Mouse (Mus musculus) kidney, embryonic 14.5 days (tissue): ENCODE data around the gene Ppl. TPM values are rescaled to one million over a fixed set of nuclear protein-coding genes. Genes with fewer than 3 reads are reported as not detected.

Experiments
- ATAC-seq: fragments of 200-750 bp; cut with Nextera tagmentation; 2 replicates; pipeline ENCODE4 v1.8.0; 2017; ENCODE audit warnings: moderate number of reproducible peaks, mild to moderate bottlenecking, moderate TSS enrichment, moderate library complexity; ENCODE audit not compliant: low FRiP score, low TSS enrichment
- H3K27ac ChIP-seq: fragments of 300-500 bp; sonication (generic); 2 replicates; pipeline ENCODE4 v1.5.1; 2014; ENCODE audit warnings: low read depth, mild to moderate bottlenecking, low read length, moderate library complexity, mixed read lengths
- H3K27me3 ChIP-seq: fragments of 300-500 bp; sonication (generic); 2 replicates; pipeline ENCODE4 v1.6.1; 2014; ENCODE audit warnings: mild to moderate bottlenecking, low read length; ENCODE audit not compliant: control insufficient read depth, insufficient read depth
- H3K36me3 ChIP-seq: fragments of 300-500 bp; sonication (generic); 2 replicates; pipeline ENCODE4 v1.6.1; 2014; ENCODE audit warnings: low read length, mixed read lengths; ENCODE audit not compliant: control insufficient read depth, insufficient read depth
- H3K4me1 ChIP-seq: fragments of 300-500 bp; sonication (generic); 2 replicates; pipeline ENCODE4 v1.6.1; 2014; ENCODE audit warnings: low read length, mixed read lengths; ENCODE audit not compliant: control insufficient read depth, insufficient read depth
- H3K4me2 ChIP-seq: fragments of 300-500 bp; sonication (generic); replicated peaks from 2 replicates; pipeline ENCODE4 v1.6.1; 2014; ENCODE audit warnings: low read depth, mild to moderate bottlenecking, low read length
- H3K4me3 ChIP-seq: fragments of 300-500 bp; sonication (generic); 2 replicates; pipeline ENCODE4 v1.5.1; 2014; ENCODE audit warnings: mild to moderate bottlenecking, low read length
- H3K9ac ChIP-seq: fragments of 300-500 bp; sonication (generic); 2 replicates; pipeline ENCODE4 v1.6.1; 2014; ENCODE audit warnings: low read depth, mild to moderate bottlenecking, low read length, moderate library complexity
- H3K9me3 ChIP-seq: fragments of 300-500 bp; sonication (generic); 2 replicates; pipeline ENCODE4 v1.6.1; 2016; ENCODE audit warnings: low read length; ENCODE audit not compliant: control insufficient read depth
- WGBS: fragments of 180-500 bp; shearing (Covaris S2); extraction: QIAGEN DNeasy Blood & Tissue Kit; methylation state at CpG from one replicate; pipeline ENCODE4 v1.1.7; 2014; 5-methylcytosine and 5-hydroxymethylcytosine counted together
- polyA plus RNA-seq: library from polyadenylated mRNA; unstranded; fragments of >200 nt; fragmentation: Nextera tagmentation; extraction: Ambion mirVana; gene quantifications from 2 replicates; pipeline ENCODE4 v1.2.1, GENCODE M21; 2014

The Ppl gene
- polyA plus RNA-seq, 1 experiment from 2014 or later = 2.6 TPM

GRCm38 (mm10) chr16:5036649-5037234 is 95.5 kb downstream of the Ppl start:
- Histone ChIP-seq H3K4me1 (no peaks in the 10 kb centered on the region), H3K27ac (no peak overlapping the region), H3K4me2 (no peak overlapping the region), H3K36me3 (peaks cover 95% of the 10 kb centered on the region), H3K9ac (no peak overlapping the region), H3K27me3 (no peaks in the 10 kb centered on the region), H3K4me3 (no peak overlapping the region), H3K9me3 (no peaks in the 10 kb centered on the region)
- no peak for ATAC-seq
- WGBS = 79% methylated on average over 5 of the region's 5 CpGs

Other genes with a start within 250 kb of the Ppl start
- gene Mgrn1, start 246.2 kb downstream of the Ppl start, polyA plus RNA-seq = 54.0 and 89.2 TPM in 2 replicates
- gene Nudt16l1, start 193.7 kb downstream of the Ppl start, polyA plus RNA-seq = 153 and 160 TPM in 2 replicates
- gene Anks3, start 168.2 kb downstream of the Ppl start, polyA plus RNA-seq = 45.6 and 61.3 TPM in 2 replicates
- 0.11 TPM in 1 of 2 replicates, not detected in the other for gene Sept12, start 134.6 kb downstream of the Ppl start, polyA plus RNA-seq
- gene Smim22, start 125.1 kb downstream of the Ppl start, polyA plus RNA-seq = 10.2 and 10.4 TPM in 2 replicates
- 80.9 and 86.2 TPM in 2 replicates for gene Rogdi, start 118.9 kb downstream of the Ppl start, polyA plus RNA-seq
- 66.0 and 96.3 TPM in 2 replicates for gene Glyr1, start 82.6 kb downstream of the Ppl start, polyA plus RNA-seq
- gene Ubn1, start 82.4 kb downstream of the Ppl start, polyA plus RNA-seq = 21.7 and 26.3 TPM in 2 replicates
- not detected in 2 replicates for gene Sec14l5, start 14.7 kb upstream of the Ppl start, polyA plus RNA-seq
- 12.4 and 17.0 TPM in 2 replicates for gene Nagpa, start 71.6 kb upstream of the Ppl start, polyA plus RNA-seq
- gene AU021092, start 89.9 kb upstream of the Ppl start, polyA plus RNA-seq = 3.5 and 4.2 TPM in 2 replicates
- 27.7 and 28.0 TPM in 2 replicates for gene Alg1, start 101.2 kb upstream of the Ppl start, polyA plus RNA-seq
- 31.9 and 35.7 TPM in 2 replicates for gene Eef2kmt, start 123.6 kb upstream of the Ppl start, polyA plus RNA-seq